Mouse (Mus musculus) spleen, adult 2 months (tissue): ENCODE measurements around the gene Rgs3. TPM values are rescaled to one million over a fixed set of nuclear protein-coding genes. Genes with fewer than 3 reads are reported as not detected.
A peak's percentile ranks its signal among the peaks of the same experiment; 100 is the strongest.

ENCODE experiments used
- DNase-seq, 2 experiments: peaks; one replicate each; pipeline versions ENCODE4 v3.0.0 to v3.0.0-alpha.2; 2012 to 2021; ENCODE audit warnings: low spot score in 2 of 2, low read depth in 1 of 2
- H3K27ac ChIP-seq: fragments of 200-500 bp; 2 replicates; pipeline ENCODE4 v1.5.1; 2012; ENCODE audit warnings: low read length, inconsistent platforms; ENCODE audit not compliant: insufficient read depth
- H3K27me3 ChIP-seq: fragments of 200-500 bp; 2 replicates; pipeline ENCODE4 v1.6.1; 2012; ENCODE audit warnings: mild to moderate bottlenecking, moderate library complexity, low read length, inconsistent platforms; ENCODE audit not compliant: control insufficient read depth, insufficient read depth
- H3K36me3 ChIP-seq: fragments of 200-500 bp; 2 replicates; pipeline ENCODE4 v1.6.1; 2012; ENCODE audit warnings: mild to moderate bottlenecking, low read length, inconsistent platforms; ENCODE audit not compliant: control insufficient read depth, insufficient read depth
- H3K4me1 ChIP-seq: fragments of 200-500 bp; 2 replicates; pipeline ENCODE4 v1.6.1; 2011; ENCODE audit warnings: inconsistent platforms; ENCODE audit not compliant: control insufficient read depth, insufficient read depth, insufficient read length
- H3K4me3 ChIP-seq: fragments of 200-500 bp; 2 replicates; pipeline ENCODE4 v1.5.1; 2011; ENCODE audit warnings: mild to moderate bottlenecking, inconsistent platforms; ENCODE audit not compliant: insufficient read depth, insufficient read length; ENCODE audit errors: extremely low read depth
- CTCF ChIP-seq: fragments of 200-500 bp; IDR thresholded peaks from 2 replicates; pipeline ENCODE4 v1.5.1; 2011; ENCODE audit warnings: mild to moderate bottlenecking, inconsistent platforms; ENCODE audit not compliant: insufficient read depth, insufficient read length, insufficient replicate concordance; ENCODE audit errors: extremely low read depth
- POLR2A ChIP-seq: fragments of 200-500 bp; IDR thresholded peaks from 2 replicates; pipeline ENCODE4 v1.6.1; 2011; ENCODE audit warnings: low read depth, low read length, inconsistent platforms
- WGBS: fragments of 180-500 bp; shearing (Covaris S2); methylation state at CpG from one replicate; pipeline ENCODE4 v1.1.7; 2018; 5-methylcytosine and 5-hydroxymethylcytosine counted together
- polyA plus RNA-seq: library from polyadenylated mRNA; depleted of rRNA; stranded (reverse); fragments of >200 nt; gene quantifications from 2 replicates; pipeline ENCODE4 v1.2.3, GENCODE M21; 2012

The Rgs3 gene
- polyA plus RNA-seq, 1 experiment, result 51.7 TPM

GRCm38 (mm10) chr4:62567696-62568095 lies 8.0 kb downstream of the Rgs3 start:
- Histone ChIP-seq H3K4me1 (no peaks in the 10 kb centered on the region), H3K4me3 (no peak overlapping the region), H3K36me3 (no peaks in the 10 kb centered on the region), H3K27ac (no peak overlapping the region), H3K27me3 (no peaks in the 10 kb centered on the region)
- DNase-seq, result no peak
- 85% methylated on average over 6 of the region's 6 CpGs for WGBS
- no peak for TF ChIP-seq CTCF
- no peak for TF ChIP-seq POLR2A

- 46% methylated on average over 1 of the region's 1 CpGs for WGBS
- TF ChIP-seq CTCF, result no peak
- Histone ChIP-seq H3K27ac (no peak overlapping the region), H3K4me3 (no peak overlapping the region), H3K36me3 (no peaks in the 10 kb centered on the region), H3K4me1 (no peaks in the 10 kb centered on the region), H3K27me3 (no peaks in the 10 kb centered on the region)
- no peak for DNase-seq
Observed at GRCm38 (mm10) chr4:62568359-62568758, 8.7 kb downstream of the Rgs3 start.

GRCm38 (mm10) chr4:62569603-62570002 lies 10.0 kb downstream of the Rgs3 start:
- TF ChIP-seq CTCF (no peak), POLR2A (no peak)
- Histone ChIP-seq H3K27me3 (no peaks in the 10 kb centered on the region), H3K27ac (no peak overlapping the region), H3K36me3 (no peaks in the 10 kb centered on the region), H3K4me3 (no peak overlapping the region), H3K4me1 (no peaks in the 10 kb centered on the region)
- WGBS, result 89% methylated on average over 5 of the region's 5 CpGs
- DNase-seq, result no peak

GRCm38 (mm10) chr4:62570029-62570428 lies 10.4 kb downstream of the Rgs3 start:
- Histone ChIP-seq H3K27ac (no peak overlapping the region), H3K4me1 (no peaks in the 10 kb centered on the region), H3K4me3 (no peak overlapping the region), H3K27me3 (no peaks in the 10 kb centered on the region), H3K36me3 (no peaks in the 10 kb centered on the region)
- no peak for DNase-seq
- WGBS, result 79% methylated on average over 5 of the region's 5 CpGs
- TF ChIP-seq CTCF (no peak), POLR2A (no peak)

- TF ChIP-seq CTCF (no peak), POLR2A (no peak)
- peak overlapping the region; percentile 21; the same call in 1 of the 2 replicates for H3K27ac ChIP-seq
- no peaks in the 10 kb centered on the region for H3K36me3 ChIP-seq
- no peaks in the 10 kb centered on the region for H3K27me3 ChIP-seq
- 23% methylated on average over 18 of the region's 18 CpGs for WGBS
- no peak for DNase-seq
- peaks cover 12% of the 10 kb centered on the region for H3K4me1 ChIP-seq
- peak overlapping the region; percentile 55; the same call in 1 of the 2 replicates for H3K4me3 ChIP-seq
Observed at GRCm38 (mm10) chr4:62582365-62583264, 23.0 kb downstream of the Rgs3 start.

GRCm38 (mm10) chr4:62583265-62584092 lies 23.8 kb downstream of the Rgs3 start:
- Histone ChIP-seq H3K4me3 (peak overlapping the region; percentile 55; the same call in 1 of the 2 replicates), H3K27ac (peak overlapping the region; percentile 21; the same call in 1 of the 2 replicates), H3K36me3 (no peaks in the 10 kb centered on the region), H3K4me1 (peaks cover 12% of the 10 kb centered on the region), H3K27me3 (no peaks in the 10 kb centered on the region)
- 8% methylated on average over 42 of the region's 42 CpGs for WGBS
- TF ChIP-seq POLR2A (no peak), CTCF (no peak)
- DNase-seq, result peak in 1 of 2 experiments; percentile 38
